Mouse (Mus musculus): ENCODE measurements at regions not wholly inside any gene's neighbourhood (a gene's known extent, or its start where the extent isn't known, plus 50 kb on each side); places are given as distances from the start of the nearest gene placed in this dataset.

GRCm38 (mm10) chr15:24588943-24589342 lies 824.6 kb downstream of the Basp1 start:
- H3K27me3 ChIP-seq (ENCODE audit: insufficient read depth, poor library complexity, severe bottlenecking) = no peaks in the 10 kb centered on the region
- no peak overlapping the region for H3K4me3 ChIP-seq
- H3K27ac ChIP-seq = no peak overlapping the region
- H3K36me3 ChIP-seq = no peaks in the 10 kb centered on the region
- H3K4me1 ChIP-seq (replicated peaks) = no peaks in the 10 kb centered on the region
- whole genome bisulfite sequencing = 34% methylated on average over 4 of the region's 4 CpGs
- peak; percentile 26 for DNase-seq (ENCODE audit: low spot score)
- H3K9me3 ChIP-seq = no peaks in the 10 kb centered on the region

GRCm38 (mm10) chr15:24566981-24567380 lies 846.6 kb downstream of the Basp1 start:
- H3K4me3 ChIP-seq = no peak overlapping the region
- H3K27ac ChIP-seq = peak overlapping the region; percentile 8; the same call in 1 of the 2 replicates
- H3K27me3 ChIP-seq (ENCODE audit: insufficient read depth, poor library complexity, severe bottlenecking) = no peaks in the 10 kb centered on the region
- no peaks in the 10 kb centered on the region for H3K36me3 ChIP-seq
- H3K9me3 ChIP-seq = no peaks in the 10 kb centered on the region
- WGBS = 14% methylated on average over 3 of the region's 3 CpGs
- peaks cover 19% of the 10 kb centered on the region for H3K4me1 ChIP-seq (replicated peaks)
- DNase-seq (ENCODE audit: low spot score) = peak; percentile 69

GRCm38 (mm10) chr15:24556806-24557205 lies 856.8 kb downstream of the Basp1 start:
- WGBS = 89% methylated on average over 4 of the region's 4 CpGs
- no peak overlapping the region for H3K27ac ChIP-seq
- DNase-seq (ENCODE audit: low spot score) = no peak
- H3K36me3 ChIP-seq = no peaks in the 10 kb centered on the region
- H3K4me1 ChIP-seq (replicated peaks) = no peaks in the 10 kb centered on the region
- H3K9me3 ChIP-seq = no peaks in the 10 kb centered on the region
- no peak overlapping the region for H3K4me3 ChIP-seq
- H3K27me3 ChIP-seq (ENCODE audit: insufficient read depth, poor library complexity, severe bottlenecking) = no peaks in the 10 kb centered on the region

- Histone ChIP-seq H3K36me3 (no peaks in the 10 kb centered on the region), H3K9me3 (no peaks in the 10 kb centered on the region), H3K4me3 (no peak overlapping the region), H3K27me3 (ENCODE audit: insufficient read depth, poor library complexity, severe bottlenecking) (no peaks in the 10 kb centered on the region), H3K4me1 (replicated peaks) (no peaks in the 10 kb centered on the region), H3K27ac (no peak overlapping the region)
- no peak for DNase-seq (ENCODE audit: low spot score)
- 92% methylated on average over 3 of the region's 3 CpGs for WGBS
These were observed 863.5 kb downstream of the Basp1 start for GRCm38 (mm10) chr15:24550108-24550507.

- no peaks in the 10 kb centered on the region for H3K9me3 ChIP-seq
- H3K4me3 ChIP-seq = no peak overlapping the region
- no peak for DNase-seq (ENCODE audit: low spot score)
- no peaks in the 10 kb centered on the region for H3K27me3 ChIP-seq (ENCODE audit: insufficient read depth, poor library complexity, severe bottlenecking)
- H3K36me3 ChIP-seq = no peaks in the 10 kb centered on the region
- no peak overlapping the region for H3K27ac ChIP-seq
- no peaks in the 10 kb centered on the region for H3K4me1 ChIP-seq (replicated peaks)
- 78% methylated on average over 3 of the region's 3 CpGs for WGBS
These were observed 883.5 kb downstream of the Basp1 start for GRCm38 (mm10) chr15:24530065-24530464.

GRCm38 (mm10) chr15:24527379-24527778 lies 886.2 kb downstream of the Basp1 start:
- WGBS = 82% methylated on average over 5 of the region's 5 CpGs

GRCm38 (mm10) chr15:24513926-24514325 lies 899.6 kb downstream of the Basp1 start:
- Histone ChIP-seq H3K27me3 (ENCODE audit: insufficient read depth, poor library complexity, severe bottlenecking) (no peaks in the 10 kb centered on the region), H3K9me3 (no peaks in the 10 kb centered on the region), H3K4me1 (replicated peaks) (no peaks in the 10 kb centered on the region), H3K27ac (no peak overlapping the region), H3K4me3 (no peak overlapping the region), H3K36me3 (no peaks in the 10 kb centered on the region)
- DNase-seq (ENCODE audit: low spot score) = no peak
- WGBS = 90% methylated on average over 9 of the region's 9 CpGs

More at GRCm38 (mm10) chr15:24527379-24527778, 886.2 kb downstream of the Basp1 start:
- Histone ChIP-seq H3K4me3 (no peak overlapping the region), H3K27ac (no peak overlapping the region), H3K36me3 (no peaks in the 10 kb centered on the region), H3K9me3 (no peaks in the 10 kb centered on the region), H3K27me3 (ENCODE audit: insufficient read depth, poor library complexity, severe bottlenecking) (no peaks in the 10 kb centered on the region), H3K4me1 (replicated peaks) (no peaks in the 10 kb centered on the region)
- no peak for DNase-seq (ENCODE audit: low spot score)

- Histone ChIP-seq H3K27me3 (ENCODE audit: insufficient read depth, poor library complexity, severe bottlenecking) (no peaks in the 10 kb centered on the region), H3K36me3 (no peaks in the 10 kb centered on the region)
- WGBS = 83% methylated on average over 9 of the region's 9 CpGs
These were observed 911.5 kb downstream of the Basp1 start for GRCm38 (mm10) chr15:24501907-24502559.

GRCm38 (mm10) chr15:24486235-24486634 lies 927.3 kb downstream of the Basp1 start:
- no peak overlapping the region for H3K27ac ChIP-seq
- H3K4me1 ChIP-seq (replicated peaks) = no peaks in the 10 kb centered on the region
- DNase-seq (ENCODE audit: low spot score) = no peak
- no peaks in the 10 kb centered on the region for H3K36me3 ChIP-seq
- no peaks in the 10 kb centered on the region for H3K9me3 ChIP-seq
- WGBS = 88% methylated on average over 2 of the region's 2 CpGs
- no peak overlapping the region for H3K4me3 ChIP-seq
- no peaks in the 10 kb centered on the region for H3K27me3 ChIP-seq (ENCODE audit: insufficient read depth, poor library complexity, severe bottlenecking)

More at GRCm38 (mm10) chr15:24501907-24502559, 911.5 kb downstream of the Basp1 start:
- Histone ChIP-seq H3K9me3 (no peaks in the 10 kb centered on the region), H3K4me1 (replicated peaks) (no peaks in the 10 kb centered on the region), H3K27ac (no peak overlapping the region), H3K4me3 (no peak overlapping the region)
- no peak for DNase-seq (ENCODE audit: low spot score)

- H3K27me3 ChIP-seq (ENCODE audit: insufficient read depth, poor library complexity, severe bottlenecking) = no peaks in the 10 kb centered on the region
- no peaks in the 10 kb centered on the region for H3K9me3 ChIP-seq
- H3K36me3 ChIP-seq = no peaks in the 10 kb centered on the region
- no peak overlapping the region for H3K4me3 ChIP-seq
- H3K27ac ChIP-seq = no peak overlapping the region
- H3K4me1 ChIP-seq (replicated peaks) = no peaks in the 10 kb centered on the region
- no peak for DNase-seq (ENCODE audit: low spot score)
- WGBS = 76% methylated on average over 1 of the region's 1 CpGs
These were observed 945.3 kb downstream of the Basp1 start for GRCm38 (mm10) chr15:24468239-24468638.

- DNase-seq (ENCODE audit: low spot score) = no peak
- no peak overlapping the region for H3K27ac ChIP-seq
- WGBS = 92% methylated on average over 1 of the region's 1 CpGs
- H3K27me3 ChIP-seq (ENCODE audit: insufficient read depth, poor library complexity, severe bottlenecking) = no peaks in the 10 kb centered on the region
- H3K36me3 ChIP-seq = no peaks in the 10 kb centered on the region
- H3K4me1 ChIP-seq (replicated peaks) = no peaks in the 10 kb centered on the region
- no peak overlapping the region for H3K4me3 ChIP-seq
- H3K9me3 ChIP-seq = no peaks in the 10 kb centered on the region
These were observed 955.8 kb downstream of the Basp1 start for GRCm38 (mm10) chr15:24457726-24458125.

GRCm38 (mm10) chr15:24433083-24433482 lies 980.5 kb downstream of the Basp1 start:
- no peak for DNase-seq (ENCODE audit: low spot score)
- 88% methylated on average over 1 of the region's 1 CpGs for WGBS
- Histone ChIP-seq H3K27ac (no peak overlapping the region), H3K36me3 (no peaks in the 10 kb centered on the region), H3K9me3 (no peaks in the 10 kb centered on the region), H3K4me1 (replicated peaks) (no peaks in the 10 kb centered on the region), H3K27me3 (ENCODE audit: insufficient read depth, poor library complexity, severe bottlenecking) (no peaks in the 10 kb centered on the region), H3K4me3 (no peak overlapping the region)

- H3K4me3 ChIP-seq = no peak overlapping the region
- H3K36me3 ChIP-seq = no peaks in the 10 kb centered on the region
- H3K4me1 ChIP-seq (replicated peaks) = no peaks in the 10 kb centered on the region
- no peak for DNase-seq (ENCODE audit: low spot score)
- 88% methylated on average over 5 of the region's 5 CpGs for WGBS
- no peaks in the 10 kb centered on the region for H3K9me3 ChIP-seq
- H3K27me3 ChIP-seq (ENCODE audit: insufficient read depth, poor library complexity, severe bottlenecking) = no peaks in the 10 kb centered on the region
- no peak overlapping the region for H3K27ac ChIP-seq
These were observed 984.4 kb downstream of the Basp1 start for GRCm38 (mm10) chr15:24429154-24429553.

Data from hindbrain, embryonic 10.5 days (tissue).